Mouse (Mus musculus): Measurements from ENCODE around the gene Ssbp2.

The Ssbp2 gene

GRCm38 (mm10) chr13:91461299-91461698 lies 1.2 kb downstream of the Ssbp2 start:
- in situ Hi-C loops (cut with MboI, MseI) = no loop called here

- in situ Hi-C loops (cut with MboI, MseI) = no loop called here
These were observed 1.7 kb downstream of the Ssbp2 start for GRCm38 (mm10) chr13:91461711-91462351.

- in situ Hi-C loops (cut with MboI, MseI) = no loop called here
These were observed 2.3 kb downstream of the Ssbp2 start for GRCm38 (mm10) chr13:91462395-91462794.

GRCm38 (mm10) chr13:91462893-91463481 lies 2.9 kb downstream of the Ssbp2 start:
- in situ Hi-C loops (cut with MboI, MseI) = no loop called here

GRCm38 (mm10) chr13:91465002-91465715 lies 5.1 kb downstream of the Ssbp2 start:
- in situ Hi-C loops (cut with MboI, MseI) = no loop called here

- in situ Hi-C loops (cut with MboI, MseI) = no loop called here
These were observed 11.5 kb downstream of the Ssbp2 start for GRCm38 (mm10) chr13:91471566-91471965.

GRCm38 (mm10) chr13:91471980-91472379 lies 11.9 kb downstream of the Ssbp2 start:
- in situ Hi-C loops (cut with MboI, MseI) = no loop called here

GRCm38 (mm10) chr13:91473527-91473926 lies 13.4 kb downstream of the Ssbp2 start:
- in situ Hi-C loops (cut with MboI, MseI) = no loop called here

- in situ Hi-C loops (cut with MboI, MseI) = no loop called here
These were observed 13.9 kb downstream of the Ssbp2 start for GRCm38 (mm10) chr13:91474027-91474426.

GRCm38 (mm10) chr13:91475888-91476287 lies 15.8 kb downstream of the Ssbp2 start:
- in situ Hi-C loops (cut with MboI, MseI) = no loop called here

- in situ Hi-C loops (cut with MboI, MseI) = no loop called here
These were observed 16.6 kb downstream of the Ssbp2 start for GRCm38 (mm10) chr13:91476596-91477100.

- in situ Hi-C loops (cut with MboI, MseI) = no loop called here
These were observed 17.9 kb downstream of the Ssbp2 start for GRCm38 (mm10) chr13:91478011-91478410.

GRCm38 (mm10) chr13:91484303-91484702 lies 24.2 kb downstream of the Ssbp2 start:
- in situ Hi-C loops (cut with MboI, MseI) = loop anchor here (10.0 kb wide), 1 partner anchor 140 kb away; no protein-coding TSS in a partner anchor

- in situ Hi-C loops (cut with MboI, MseI) = no loop called here
These were observed 32.0 kb downstream of the Ssbp2 start for GRCm38 (mm10) chr13:91492133-91492532.

GRCm38 (mm10) chr13:91497055-91497454 lies 37.0 kb downstream of the Ssbp2 start:
- in situ Hi-C loops (cut with MboI, MseI) = no loop called here

GRCm38 (mm10) chr13:91501735-91502134 lies 41.7 kb downstream of the Ssbp2 start:
- in situ Hi-C loops (cut with MboI, MseI) = no loop called here

- in situ Hi-C loops (cut with MboI, MseI) = no loop called here
These were observed 42.7 kb downstream of the Ssbp2 start for GRCm38 (mm10) chr13:91502642-91503373.

- in situ Hi-C loops (cut with MboI, MseI) = no loop called here
These were observed 48.9 kb downstream of the Ssbp2 start for GRCm38 (mm10) chr13:91508991-91509390.

- in situ Hi-C loops (cut with MboI, MseI) = no loop called here
These were observed 49.4 kb downstream of the Ssbp2 start for GRCm38 (mm10) chr13:91509467-91509866.

- in situ Hi-C loops (cut with MboI, MseI) = no loop called here
These were observed 54.9 kb downstream of the Ssbp2 start for GRCm38 (mm10) chr13:91514979-91515378.

- in situ Hi-C loops (cut with MboI, MseI) = no loop called here
These were observed 60.1 kb downstream of the Ssbp2 start for GRCm38 (mm10) chr13:91520073-91520750.

Measured in T-helper 2 cell (primary cell).